Mouse (Mus musculus) embryonic facial prominence, embryonic 13.5 days (tissue): Measurements from ENCODE around the gene Actn4. TPM values are rescaled to one million over a fixed set of nuclear protein-coding genes. Genes with fewer than 3 reads are reported as not detected.
A peak's percentile ranks its signal among the peaks of the same experiment; 100 is the strongest.

Experiments used
- ATAC-seq: fragments of 200-750 bp; cut with Nextera tagmentation; 2 replicates; pipeline ENCODE4 v1.8.0; 2017; ENCODE audit warnings: low read depth; ENCODE audit not compliant: insufficient number of reproducible peaks, insufficient read depth, low FRiP score, low TSS enrichment
- H3K27ac ChIP-seq: fragments of 300-500 bp; sonication (generic); 2 replicates; pipeline ENCODE4 v1.5.1; 2015; ENCODE audit warnings: moderate library complexity, mild to moderate bottlenecking, inconsistent platforms
- H3K27me3 ChIP-seq: fragments of 300-500 bp; sonication (generic); 2 replicates; pipeline ENCODE4 v1.6.1; 2015; ENCODE audit warnings: mild to moderate bottlenecking, inconsistent platforms
- H3K36me3 ChIP-seq: fragments of 300-500 bp; sonication (generic); 2 replicates; pipeline ENCODE4 v1.6.1; 2015; ENCODE audit warnings: mild to moderate bottlenecking, inconsistent platforms
- H3K4me1 ChIP-seq: fragments of 300-500 bp; sonication (generic); 2 replicates; pipeline ENCODE4 v1.6.1; 2015; ENCODE audit warnings: inconsistent platforms
- H3K4me2 ChIP-seq: fragments of 300-500 bp; sonication (generic); 2 replicates; pipeline ENCODE4 v1.6.1; 2015; ENCODE audit warnings: moderate library complexity, mild to moderate bottlenecking, inconsistent platforms
- H3K4me3 ChIP-seq: fragments of 300-500 bp; sonication (generic); 2 replicates; pipeline ENCODE4 v1.5.1; 2015; ENCODE audit warnings: mild to moderate bottlenecking, inconsistent platforms
- H3K9ac ChIP-seq: fragments of 300-500 bp; sonication (generic); 2 replicates; pipeline ENCODE4 v1.6.1; 2015; ENCODE audit warnings: mild to moderate bottlenecking, inconsistent platforms
- H3K9me3 ChIP-seq: fragments of 300-500 bp; sonication (generic); 2 replicates; pipeline ENCODE4 v1.6.1; 2016; ENCODE audit warnings: inconsistent platforms
- WGBS: fragments of 180-500 bp; shearing (Covaris S2); methylation state at CpG from one replicate; pipeline ENCODE4 v1.1.7; 2015; ENCODE audit warnings: mixed read lengths; 5-methylcytosine and 5-hydroxymethylcytosine counted together
- polyA plus RNA-seq: library from polyadenylated mRNA; unstranded; fragments of >200 nt; fragmentation: Nextera tagmentation; extraction: Ambion mirVana; gene quantifications from 2 replicates; pipeline ENCODE4 v1.2.1, GENCODE M21; 2015

The Actn4 gene
- 232 and 258 TPM in 2 replicates for polyA plus RNA-seq

- peak within 1 kb of the TSS; percentile 89 for H3K27ac ChIP-seq
- H3K36me3 ChIP-seq, result peaks cover 3% of the 10 kb centered on the region
- peaks cover 39% of the 10 kb centered on the region for H3K4me1 ChIP-seq
- no peaks in the 10 kb centered on the region for H3K9me3 ChIP-seq
- H3K4me3 ChIP-seq, result peak within 1 kb of the TSS; percentile 99
- H3K9ac ChIP-seq, result peak within 1 kb of the TSS; percentile 95
- ATAC-seq, result peak; percentile 93
- under 1% methylated on average over 74 of the region's 76 CpGs for WGBS
- H3K4me2 ChIP-seq, result peak within 1 kb of the TSS; percentile 78
- no peaks in the 10 kb centered on the region for H3K27me3 ChIP-seq
Measured at GRCm38 (mm10) chr7:28961927-28962670, at the start of gene Actn4. Actn4 (minus strand) TSS chr7:28962340.

GRCm38 (mm10) chr7:29008714-29009113 is 46.6 kb upstream of the Actn4 start:
- Histone ChIP-seq H3K27ac (no peak overlapping the region), H3K4me1 (no peaks in the 10 kb centered on the region), H3K36me3 (no peaks in the 10 kb centered on the region), H3K9ac (no peak overlapping the region), H3K4me2 (no peak overlapping the region), H3K9me3 (no peaks in the 10 kb centered on the region), H3K27me3 (no peaks in the 10 kb centered on the region), H3K4me3 (no peak overlapping the region)
- WGBS, result 75% methylated on average over 9 of the region's 9 CpGs
- no peak for ATAC-seq

GRCm38 (mm10) chr7:29008171-29008570 is 46.0 kb upstream of the Actn4 start:
- Histone ChIP-seq H3K9me3 (no peaks in the 10 kb centered on the region), H3K9ac (no peak overlapping the region), H3K4me2 (no peak overlapping the region), H3K27me3 (no peaks in the 10 kb centered on the region), H3K4me1 (no peaks in the 10 kb centered on the region), H3K36me3 (no peaks in the 10 kb centered on the region), H3K4me3 (no peak overlapping the region), H3K27ac (no peak overlapping the region)
- 93% methylated on average over 10 of the region's 10 CpGs for WGBS
- ATAC-seq, result no peak

- no peaks in the 10 kb centered on the region for H3K9me3 ChIP-seq
- no peaks in the 10 kb centered on the region for H3K36me3 ChIP-seq
- 83% methylated on average over 9 of the region's 9 CpGs for WGBS
- H3K27me3 ChIP-seq, result no peaks in the 10 kb centered on the region
- no peak overlapping the region for H3K27ac ChIP-seq
- H3K4me2 ChIP-seq, result no peak overlapping the region
- no peak for ATAC-seq
- H3K4me1 ChIP-seq, result no peaks in the 10 kb centered on the region
- no peak overlapping the region for H3K9ac ChIP-seq
- no peak overlapping the region for H3K4me3 ChIP-seq
Measured at GRCm38 (mm10) chr7:29007224-29008101, 45.3 kb upstream of the Actn4 start.

GRCm38 (mm10) chr7:29000651-29001605 is 38.8 kb upstream of the Actn4 start:
- H3K36me3 ChIP-seq, result no peaks in the 10 kb centered on the region
- H3K4me1 ChIP-seq, result peaks cover 10% of the 10 kb centered on the region; the same call in 1 of the 2 replicates
- peak overlapping the region; percentile 89 for H3K4me2 ChIP-seq
- H3K9ac ChIP-seq, result peak overlapping the region; percentile 79
- ATAC-seq, result peak; percentile 66
- WGBS, result 5% methylated on average over 43 of the region's 43 CpGs
- H3K9me3 ChIP-seq, result no peaks in the 10 kb centered on the region
- H3K27ac ChIP-seq, result peak overlapping the region; percentile 71
- H3K4me3 ChIP-seq, result peak overlapping the region; percentile 56
- H3K27me3 ChIP-seq, result no peaks in the 10 kb centered on the region

- ATAC-seq, result no peak
- H3K27ac ChIP-seq, result no peak overlapping the region
Measured at GRCm38 (mm10) chr7:28993402-28993801, 31.3 kb upstream of the Actn4 start.

GRCm38 (mm10) chr7:28992997-28993396 is 30.9 kb upstream of the Actn4 start:
- no peak overlapping the region for H3K4me2 ChIP-seq
- no peak overlapping the region for H3K9ac ChIP-seq
- no peak overlapping the region for H3K4me3 ChIP-seq
- WGBS, result 95% methylated on average over 3 of the region's 3 CpGs
- ATAC-seq, result no peak
- no peaks in the 10 kb centered on the region for H3K4me1 ChIP-seq
- no peaks in the 10 kb centered on the region for H3K27me3 ChIP-seq
- H3K36me3 ChIP-seq, result no peaks in the 10 kb centered on the region
- H3K27ac ChIP-seq, result no peak overlapping the region
- no peaks in the 10 kb centered on the region for H3K9me3 ChIP-seq

More at GRCm38 (mm10) chr7:28993402-28993801, 31.3 kb upstream of the Actn4 start:
- Histone ChIP-seq H3K4me1 (no peaks in the 10 kb centered on the region), H3K4me2 (no peak overlapping the region), H3K9me3 (no peaks in the 10 kb centered on the region), H3K9ac (no peak overlapping the region), H3K4me3 (no peak overlapping the region), H3K27me3 (no peaks in the 10 kb centered on the region), H3K36me3 (no peaks in the 10 kb centered on the region)
- WGBS, result 76% methylated on average over 3 of the region's 3 CpGs

- Histone ChIP-seq H3K27me3 (no peaks in the 10 kb centered on the region), H3K27ac (no peak overlapping the region), H3K4me3 (no peak overlapping the region), H3K4me2 (no peak overlapping the region), H3K4me1 (no peaks in the 10 kb centered on the region), H3K9ac (no peak overlapping the region), H3K9me3 (no peaks in the 10 kb centered on the region), H3K36me3 (no peaks in the 10 kb centered on the region)
- 68% methylated on average over 5 of the region's 5 CpGs for WGBS
- ATAC-seq, result no peak
Measured at GRCm38 (mm10) chr7:28991616-28992015, 29.5 kb upstream of the Actn4 start.

- no peak overlapping the region for H3K4me2 ChIP-seq
Measured at GRCm38 (mm10) chr7:28990766-28991273, 28.7 kb upstream of the Actn4 start.

GRCm38 (mm10) chr7:28985207-28985606 is 23.1 kb upstream of the Actn4 start:
- Histone ChIP-seq H3K27me3 (no peaks in the 10 kb centered on the region), H3K4me2 (no peak overlapping the region), H3K36me3 (peaks cover 2% of the 10 kb centered on the region; the same call in 1 of the 2 replicates), H3K4me3 (no peak overlapping the region), H3K9ac (no peak overlapping the region), H3K27ac (no peak overlapping the region), H3K9me3 (no peaks in the 10 kb centered on the region), H3K4me1 (peaks cover 15% of the 10 kb centered on the region)
- 83% methylated on average over 7 of the region's 7 CpGs for whole genome bisulfite sequencing
- ATAC-seq, result no peak

More at GRCm38 (mm10) chr7:28990766-28991273, 28.7 kb upstream of the Actn4 start:
- no peaks in the 10 kb centered on the region for H3K36me3 ChIP-seq
- WGBS, result 57% methylated on average over 14 of the region's 14 CpGs
- no peaks in the 10 kb centered on the region for H3K9me3 ChIP-seq
- H3K27me3 ChIP-seq, result no peaks in the 10 kb centered on the region
- no peak overlapping the region for H3K27ac ChIP-seq
- H3K4me3 ChIP-seq, result no peak overlapping the region
- no peaks in the 10 kb centered on the region for H3K4me1 ChIP-seq
- ATAC-seq, result no peak
- no peak overlapping the region for H3K9ac ChIP-seq

GRCm38 (mm10) chr7:28984452-28984851 is 22.3 kb upstream of the Actn4 start:
- Histone ChIP-seq H3K4me1 (peaks cover 15% of the 10 kb centered on the region), H3K27me3 (no peaks in the 10 kb centered on the region), H3K4me3 (no peak overlapping the region), H3K9me3 (no peaks in the 10 kb centered on the region), H3K27ac (no peak overlapping the region), H3K4me2 (no peak overlapping the region), H3K9ac (no peak overlapping the region), H3K36me3 (peaks cover 4% of the 10 kb centered on the region; the same call in 1 of the 2 replicates)
- WGBS, result 92% methylated on average over 1 of the region's 1 CpGs
- ATAC-seq, result no peak
